Mouse (Mus musculus) lung, postnatal 25 days (tissue): Measurements from ENCODE around the gene Cntn5.
A peak's percentile ranks its signal among the peaks of the same experiment; 100 is the strongest.

Experiments
- DNase-seq: peaks from one replicate; pipeline ENCODE4 v3.0.0; 2022; ENCODE audit warnings: low spot score

The Cntn5 gene

GRCm38 (mm10) chr9:9696636-9697035 is 1207.9 kb downstream of the Cntn5 start:
- DNase-seq: no peak

- DNase-seq: no peak
Measured at GRCm38 (mm10) chr9:9682348-9682884, 1222.2 kb downstream of the Cntn5 start.

GRCm38 (mm10) chr9:9676078-9676477 is 1228.5 kb downstream of the Cntn5 start:
- DNase-seq: no peak

- no peak for DNase-seq
Measured at GRCm38 (mm10) chr9:9674531-9674930, 1230.0 kb downstream of the Cntn5 start.

- peak; percentile 3 for DNase-seq
Measured at GRCm38 (mm10) chr9:9673277-9674049, 1231.1 kb downstream of the Cntn5 start.

- DNase-seq: no peak
Measured at GRCm38 (mm10) chr9:9653463-9653862, 1251.1 kb downstream of the Cntn5 start.

- DNase-seq: no peak
Measured at GRCm38 (mm10) chr9:9647361-9647760, 1257.2 kb downstream of the Cntn5 start.

- DNase-seq: no peak
Measured at GRCm38 (mm10) chr9:9646276-9646675, 1258.3 kb downstream of the Cntn5 start.
